Mouse (Mus musculus) embryo, embryonic 9.5 days (tissue): ENCODE data around the gene Got1.

ENCODE experiments used
- DNase-seq: peaks from one replicate; pipeline ENCODE4 v3.0.0-alpha.2; 2017; ENCODE audit errors: extremely low spot score

Gene Got1

GRCm38 (mm10) chr19:43524187-43525103, at the start of gene Got1:
Gene Got1 (minus strand): TSS chr19:43524605.
- DNase-seq: peak; percentile 91

- DNase-seq: peak; percentile 76
Observed at GRCm38 (mm10) chr19:43570831-43571790, 46.7 kb upstream of the Got1 start.

DNA sequence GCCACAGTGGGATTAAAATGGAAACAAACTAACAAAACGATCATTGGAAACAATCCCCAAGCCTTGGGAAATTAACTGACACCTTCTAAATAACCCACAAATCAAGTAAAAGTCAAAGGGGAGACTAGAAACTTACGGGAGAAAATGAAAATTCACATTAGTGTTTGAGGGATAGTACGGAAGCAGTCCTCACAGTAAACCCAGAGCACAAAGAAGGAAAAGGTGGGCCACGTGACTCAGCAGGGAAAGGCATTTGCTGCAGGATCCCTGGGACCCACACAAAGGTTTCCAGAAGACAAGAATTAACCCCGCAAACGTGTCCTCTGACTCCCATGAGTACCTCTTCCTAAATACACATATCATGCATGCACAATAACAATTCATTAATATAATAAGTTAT, 44.7 kb upstream of the Got1 start:
- no peak for DNase-seq

DNA sequence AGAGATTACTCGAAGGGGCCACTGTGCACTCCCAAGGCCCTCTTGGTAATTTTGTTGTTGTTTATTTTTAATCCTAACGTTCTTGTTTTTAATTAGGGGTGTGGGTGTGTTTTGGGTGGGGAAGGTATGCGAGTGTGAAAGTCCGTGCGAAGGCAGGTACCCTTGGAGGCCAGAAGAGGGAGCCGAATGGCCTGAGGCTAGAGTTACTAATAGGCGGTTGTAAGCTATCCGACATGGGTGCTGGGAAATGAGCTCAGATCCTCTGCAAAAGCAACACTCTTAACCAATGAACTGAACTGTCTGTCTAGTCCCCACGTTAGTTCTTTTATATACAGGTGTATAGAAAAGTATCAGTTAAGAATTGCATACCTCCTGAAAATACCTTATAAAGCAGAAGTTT, 43.9 kb upstream of the Got1 start:
- no peak for DNase-seq

DNA sequence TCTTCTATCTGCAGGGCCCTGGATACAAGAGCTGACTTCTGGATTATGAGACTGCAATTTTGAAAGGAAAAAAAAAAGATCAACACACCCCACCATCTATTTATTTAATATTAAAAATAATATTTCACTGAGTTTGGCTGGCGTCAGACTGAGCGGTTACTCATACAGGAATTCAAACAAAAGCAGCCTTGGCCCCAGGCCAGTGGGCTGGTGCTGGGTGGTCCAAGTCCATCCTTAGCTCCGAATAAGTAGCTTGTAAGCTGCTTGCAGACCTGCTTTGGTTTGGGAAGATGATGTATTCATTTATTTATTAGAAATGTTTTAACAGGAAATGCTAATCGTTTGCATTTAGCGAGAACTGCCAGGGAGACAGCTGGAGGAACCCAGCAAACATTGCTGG, 38.8 kb upstream of the Got1 start:
- DNase-seq: no peak

- no peak for DNase-seq
Observed at GRCm38 (mm10) chr19:43561841-43562240, 37.4 kb upstream of the Got1 start.

- no peak for DNase-seq
Observed at GRCm38 (mm10) chr19:43560244-43560643, 35.8 kb upstream of the Got1 start.

- DNase-seq: no peak
Observed at GRCm38 (mm10) chr19:43551493-43551890, 27.1 kb upstream of the Got1 start.

DNA sequence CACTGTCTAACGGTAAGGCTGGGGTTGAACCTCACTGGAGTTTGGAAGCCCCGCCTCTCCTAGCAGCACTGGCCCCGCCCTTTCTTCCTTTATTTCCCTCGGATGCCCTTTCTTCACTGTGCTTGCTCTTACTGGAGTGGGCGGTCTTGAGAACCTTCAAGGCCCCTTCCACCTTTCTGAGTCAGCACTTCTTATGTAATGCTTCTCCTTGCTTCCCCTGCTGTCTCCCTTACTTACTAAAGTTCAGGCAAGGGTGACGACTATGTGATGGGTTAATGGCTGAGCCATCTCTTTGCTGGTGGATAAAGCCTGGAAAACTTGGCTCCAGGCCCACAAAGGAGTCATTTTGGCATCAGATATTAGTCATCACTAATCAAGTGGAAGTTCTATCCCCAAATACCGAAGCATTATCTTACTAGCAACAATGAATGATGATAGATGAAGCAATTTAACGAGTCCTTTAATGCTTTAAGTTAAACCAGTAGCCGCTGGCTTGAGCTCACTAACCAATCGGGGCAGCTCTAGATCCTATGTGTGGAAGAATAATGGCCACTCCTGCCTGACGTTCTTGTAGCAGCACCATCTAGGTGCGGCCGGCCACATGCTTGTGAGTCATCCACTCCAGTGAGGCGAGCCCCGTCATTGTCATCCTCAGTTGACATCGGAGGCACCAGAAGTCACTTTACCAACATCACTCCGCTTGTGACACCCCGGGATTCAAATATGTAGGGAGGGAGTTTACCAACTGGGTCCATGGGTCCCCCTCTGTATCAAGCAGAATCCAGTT, 26.5 kb upstream of the Got1 start:
- DNase-seq: no peak

GRCm38 (mm10) chr19:43548060-43548459, 23.7 kb upstream of the Got1 start:
- no peak for DNase-seq

GRCm38 (mm10) chr19:43546337-43547117, 22.1 kb upstream of the Got1 start:
- peak; percentile 78 for DNase-seq

DNA sequence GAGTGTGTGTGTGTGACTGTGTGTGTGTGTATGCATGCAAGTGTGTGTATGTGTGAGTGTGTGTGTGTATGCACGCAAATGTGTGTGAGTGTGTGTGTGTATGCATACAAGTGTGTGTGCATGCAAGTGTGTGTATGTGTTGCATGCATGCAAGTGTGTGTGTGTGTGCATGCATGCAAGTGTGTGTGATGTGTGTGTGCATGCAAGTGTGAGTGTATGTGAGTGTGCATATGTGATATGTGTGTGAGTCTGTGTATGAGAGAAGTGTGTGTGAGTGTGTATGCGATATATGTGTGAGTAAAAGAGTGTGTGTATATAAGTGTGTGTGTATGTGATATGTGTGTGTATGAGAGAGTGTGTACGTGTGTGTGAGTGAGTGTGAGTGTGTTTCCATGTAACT, 11.0 kb upstream of the Got1 start:
- no peak for DNase-seq

GRCm38 (mm10) chr19:43530921-43531320, 6.5 kb upstream of the Got1 start:
- DNase-seq: no peak

- peak; percentile 84 for DNase-seq
Observed at GRCm38 (mm10) chr19:43530197-43530770, 5.9 kb upstream of the Got1 start.

GRCm38 (mm10) chr19:43528056-43528587, 3.7 kb upstream of the Got1 start:
- no peak for DNase-seq

- peak; percentile 30 for DNase-seq
Observed at GRCm38 (mm10) chr19:43527131-43527530, 2.7 kb upstream of the Got1 start.

DNA sequence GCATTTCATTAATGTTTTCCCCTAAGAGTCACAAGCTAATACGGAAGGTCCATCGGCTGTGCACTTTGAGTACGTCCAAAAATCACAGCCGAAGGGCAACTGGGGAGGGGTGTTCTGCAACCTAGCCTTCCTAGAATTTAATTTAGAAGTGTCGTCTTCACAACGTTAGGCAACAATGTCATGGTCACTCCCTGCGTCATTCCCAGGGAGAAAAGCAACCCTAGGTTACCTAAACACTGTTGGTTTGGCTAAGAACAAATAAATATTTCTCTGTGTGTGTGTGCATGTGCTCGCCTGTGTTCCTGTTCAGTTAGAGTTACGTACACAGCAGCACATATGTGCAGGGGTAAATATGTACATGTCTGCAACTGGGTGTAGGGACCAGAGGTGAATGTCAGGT, 1.6 kb upstream of the Got1 start:
- DNase-seq: no peak

GRCm38 (mm10) chr19:43525566-43525965, 1.2 kb upstream of the Got1 start:
- DNase-seq: no peak

DNA sequence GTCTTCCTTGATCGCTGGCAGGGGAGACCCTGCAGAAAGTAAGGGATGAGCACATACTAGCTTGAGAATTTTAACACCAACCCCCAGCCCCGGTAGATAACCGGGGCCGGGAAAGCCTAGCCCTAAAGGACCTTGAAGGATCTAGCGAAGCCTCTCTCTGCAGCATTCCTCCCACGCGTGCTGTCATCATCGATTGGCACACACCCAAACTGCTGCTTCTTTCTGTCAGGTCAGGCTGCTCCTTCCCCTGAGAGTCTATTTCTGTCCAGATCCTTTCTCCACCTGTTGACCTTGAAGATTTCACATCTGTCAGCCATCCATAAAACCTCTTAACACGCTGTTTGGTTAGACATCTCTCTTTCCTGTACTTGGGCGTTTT, 688 bp upstream of the Got1 start:
- DNase-seq: no peak

- DNase-seq: peak; percentile 31
Observed at GRCm38 (mm10) chr19:43523551-43523950, 854 bp downstream of the Got1 start.
